Mouse (Mus musculus) cerebellum, adult 2 months (tissue): ENCODE measurements around the gene Pif1.

ENCODE experiments used
- CTCF ChIP-seq: fragments of 200-500 bp; IDR thresholded peaks from 2 replicates; pipeline ENCODE4 v1.5.1; 2011; ENCODE audit warnings: low read depth, mild to moderate bottlenecking, control low read depth, low read length, moderate library complexity, borderline replicate concordance; ENCODE audit not compliant: insufficient read depth
- POLR2A ChIP-seq: fragments of 200-500 bp; IDR thresholded peaks from 2 replicates; pipeline ENCODE4 v1.6.1; 2011; ENCODE audit warnings: low read length, control low read depth, borderline replicate concordance; ENCODE audit not compliant: insufficient read depth

- TF ChIP-seq POLR2A, result no peak
- TF ChIP-seq CTCF, result no peak
Observed at GRCm38 (mm10) chr9:65624266-65624665, 37.3 kb downstream of the Pif1 start.
